Mouse (Mus musculus) erythroblast, embryonic 14.5 days (primary cell): ENCODE measurements at regions not wholly inside any gene's neighbourhood (a gene's known extent, or its start where the extent isn't known, plus 50 kb on each side); places are given as distances from the start of the nearest gene placed in this dataset.

ENCODE experiments used
- GATA1 ChIP-seq: IDR thresholded peaks from 2 replicates; pipeline ENCODE4 v1.6.1; 2012; ENCODE audit warnings: low read length, inconsistent platforms, mixed read lengths
- TAL1 ChIP-seq: IDR thresholded peaks from 3 replicates; pipeline ENCODE4 v1.6.1; 2012; ENCODE audit warnings: low read length, inconsistent platforms, mixed read lengths

GRCm38 (mm10) chr12:109517764-109518163 is 65.1 kb downstream of the Dlk1 start:
- TF ChIP-seq GATA1 (no peak), TAL1 (no peak)
